Mouse (Mus musculus) bone marrow, adult 2 months (tissue): ENCODE measurements around the gene Agbl4. TPM values are rescaled to one million over a fixed set of nuclear protein-coding genes. Genes with fewer than 3 reads are reported as not detected.

ENCODE experiments used
- H3K27ac ChIP-seq: fragments of 200-500 bp; 2 replicates; pipeline ENCODE4 v1.5.1; 2012; ENCODE audit warnings: low read depth, mild to moderate bottlenecking, control low read depth, inconsistent platforms, low read length; ENCODE audit not compliant: control insufficient read depth, poor library complexity, insufficient read depth
- H3K4me1 ChIP-seq: fragments of 200-500 bp; 2 replicates; pipeline ENCODE4 v1.6.1; 2011; ENCODE audit warnings: low read length; ENCODE audit not compliant: control insufficient read depth, insufficient read depth
- H3K4me3 ChIP-seq: fragments of 200-500 bp; replicated peaks from 2 replicates; pipeline ENCODE3; 2011; ENCODE audit warnings: mild to moderate bottlenecking, low read depth, low read length, control low read depth; ENCODE audit not compliant: control insufficient read depth
- CTCF ChIP-seq: fragments of 200-500 bp; IDR thresholded peaks from 2 replicates; pipeline ENCODE4 v1.5.1; 2011; ENCODE audit warnings: low read length, control low read depth; ENCODE audit not compliant: control insufficient read depth, insufficient read depth
- POLR2A ChIP-seq: fragments of 200-500 bp; IDR thresholded peaks from 2 replicates; pipeline ENCODE4 v1.6.1; 2011; ENCODE audit warnings: low read depth, mild to moderate bottlenecking, control low read depth, low read length, borderline replicate concordance; ENCODE audit not compliant: control insufficient read depth
- WGBS: fragments of 180-500 bp; shearing (Covaris S2); methylation state at CpG from one replicate; pipeline ENCODE4 v1.1.7; 2018; 5-methylcytosine and 5-hydroxymethylcytosine counted together
- polyA plus RNA-seq: library from polyadenylated mRNA; stranded (reverse); fragments of >200 nt; gene quantifications from 2 replicates; pipeline ENCODE4 v1.2.4, GENCODE M21; 2011; ENCODE audit warnings: low replicate concordance; ENCODE audit not compliant: missing spikeins, insufficient read depth, insufficient read length

Gene Agbl4
- polyA plus RNA-seq, 1 experiment: not detected

DNA sequence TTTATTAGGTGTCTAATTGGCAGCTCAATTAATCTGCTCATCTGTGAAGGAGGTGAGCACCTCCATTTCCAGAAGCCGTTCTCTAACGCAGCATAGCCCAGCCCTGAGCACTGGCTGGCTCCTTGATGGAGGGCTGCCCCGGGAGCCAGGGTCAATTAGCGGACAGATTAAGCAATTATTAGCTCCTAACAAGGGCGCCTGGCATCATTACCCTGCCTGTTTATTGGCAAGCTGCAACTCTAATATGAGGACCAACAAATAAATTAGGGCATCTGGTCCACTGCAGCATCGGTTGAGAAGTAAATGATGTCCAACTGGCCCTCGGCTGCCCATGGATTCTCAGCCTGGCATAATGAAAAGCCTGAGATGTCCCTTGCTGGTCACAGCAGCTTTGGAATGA is 1148.5 kb downstream of the Agbl4 start:
- 64% methylated on average over 7 of the region's 7 CpGs for WGBS
- H3K4me1 ChIP-seq: no peaks in the 10 kb centered on the region
- no peak overlapping the region for H3K4me3 ChIP-seq
- TF ChIP-seq POLR2A: no peak
- no peak for TF ChIP-seq CTCF
- H3K27ac ChIP-seq: no peak overlapping the region

GRCm38 (mm10) chr4:111555426-111555825 is 1158.0 kb downstream of the Agbl4 start:
- H3K4me1 ChIP-seq: no peaks in the 10 kb centered on the region
- no peak overlapping the region for H3K4me3 ChIP-seq
- H3K27ac ChIP-seq: no peak overlapping the region
- no peak for TF ChIP-seq POLR2A
- no peak for TF ChIP-seq CTCF
- WGBS: 65% methylated on average over 2 of the region's 2 CpGs

DNA sequence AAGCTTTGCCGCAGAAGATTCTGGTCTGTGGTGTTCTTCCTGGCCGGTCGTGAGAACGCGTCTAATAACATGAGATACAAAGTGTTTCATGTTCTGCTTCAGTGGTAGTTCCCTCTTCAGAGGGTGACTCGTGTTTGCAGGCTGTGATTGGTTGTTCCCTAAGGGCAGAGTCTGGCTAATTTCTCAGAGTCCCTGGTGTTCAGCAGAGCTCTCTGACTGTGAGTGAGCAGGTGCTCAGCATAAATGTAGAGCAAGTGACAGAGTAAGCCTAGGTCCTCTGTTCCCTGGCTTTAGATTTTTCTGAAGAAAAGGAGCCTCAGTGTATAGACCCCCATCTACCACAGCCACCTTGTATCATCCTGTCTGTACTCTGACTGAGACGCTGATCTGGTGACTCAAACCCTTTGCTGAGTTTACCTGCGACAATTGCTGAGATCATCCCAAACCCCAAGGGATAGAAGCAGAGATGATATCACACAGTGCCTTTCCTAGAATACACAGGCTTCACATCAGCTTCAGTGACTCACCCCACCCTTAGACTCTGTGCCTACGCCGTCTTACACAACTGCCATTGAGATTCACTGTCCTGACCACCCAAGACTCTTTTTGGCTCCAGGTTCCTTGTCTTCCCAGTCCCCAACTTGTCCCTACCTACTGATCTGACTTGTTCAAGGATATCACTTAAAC is 1179.8 kb downstream of the Agbl4 start:
- Histone ChIP-seq H3K4me1 (no peaks in the 10 kb centered on the region), H3K4me3 (no peak overlapping the region), H3K27ac (no peak overlapping the region)
- 82% methylated on average over 10 of the region's 10 CpGs for WGBS
- no peak for TF ChIP-seq POLR2A
- TF ChIP-seq CTCF: no peak

DNA sequence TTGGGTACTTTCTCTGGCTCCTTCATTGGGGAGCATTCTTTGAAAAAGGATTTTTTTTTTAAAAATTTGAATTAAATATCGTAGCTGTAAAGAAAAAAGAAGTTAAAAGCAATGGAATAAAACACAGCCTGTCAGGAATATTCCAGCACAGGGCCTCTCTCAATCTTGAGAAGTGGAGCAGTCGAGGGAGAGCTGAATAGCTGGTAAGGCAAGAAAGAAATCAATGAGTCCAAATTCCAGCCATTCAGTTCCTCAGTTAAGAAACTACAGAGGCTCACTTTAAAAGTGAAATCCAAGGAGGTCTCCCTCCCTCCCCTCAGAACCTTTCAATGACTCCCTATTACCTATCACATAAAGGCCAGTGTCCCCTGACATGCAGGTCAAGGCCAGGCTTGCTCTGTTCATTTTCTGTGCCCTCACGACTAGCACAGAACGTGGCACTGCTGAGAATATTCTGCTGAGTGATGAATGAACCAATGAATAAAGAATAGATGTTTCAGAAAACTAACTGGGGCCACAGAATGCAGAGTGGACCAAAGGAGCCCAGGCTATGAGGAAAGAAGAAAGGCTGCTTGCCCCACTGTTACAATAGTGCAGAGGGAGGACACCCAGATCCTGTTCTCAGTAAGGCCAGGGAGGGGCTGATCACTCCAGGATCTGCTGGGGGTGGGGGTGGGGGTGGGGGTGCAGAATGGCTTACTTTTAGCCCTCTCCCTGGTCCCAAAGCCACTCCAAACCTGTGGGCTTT is 1181.8 kb downstream of the Agbl4 start:
- 54% methylated on average over 4 of the region's 4 CpGs for WGBS
- H3K27ac ChIP-seq: no peak overlapping the region
- TF ChIP-seq POLR2A (no peak), CTCF (no peak)
- H3K4me3 ChIP-seq: no peak overlapping the region
- H3K4me1 ChIP-seq: no peaks in the 10 kb centered on the region

- TF ChIP-seq CTCF (no peak), POLR2A (no peak)
- H3K27ac ChIP-seq: no peak overlapping the region
- H3K4me3 ChIP-seq: no peak overlapping the region
- no peaks in the 10 kb centered on the region for H3K4me1 ChIP-seq
- WGBS: 54% methylated on average over 4 of the region's 4 CpGs
These were observed 1182.4 kb downstream of the Agbl4 start for GRCm38 (mm10) chr4:111579863-111580224.

- 81% methylated on average over 1 of the region's 1 CpGs for WGBS
These were observed 1182.8 kb downstream of the Agbl4 start for GRCm38 (mm10) chr4:111580239-111580638.

DNA sequence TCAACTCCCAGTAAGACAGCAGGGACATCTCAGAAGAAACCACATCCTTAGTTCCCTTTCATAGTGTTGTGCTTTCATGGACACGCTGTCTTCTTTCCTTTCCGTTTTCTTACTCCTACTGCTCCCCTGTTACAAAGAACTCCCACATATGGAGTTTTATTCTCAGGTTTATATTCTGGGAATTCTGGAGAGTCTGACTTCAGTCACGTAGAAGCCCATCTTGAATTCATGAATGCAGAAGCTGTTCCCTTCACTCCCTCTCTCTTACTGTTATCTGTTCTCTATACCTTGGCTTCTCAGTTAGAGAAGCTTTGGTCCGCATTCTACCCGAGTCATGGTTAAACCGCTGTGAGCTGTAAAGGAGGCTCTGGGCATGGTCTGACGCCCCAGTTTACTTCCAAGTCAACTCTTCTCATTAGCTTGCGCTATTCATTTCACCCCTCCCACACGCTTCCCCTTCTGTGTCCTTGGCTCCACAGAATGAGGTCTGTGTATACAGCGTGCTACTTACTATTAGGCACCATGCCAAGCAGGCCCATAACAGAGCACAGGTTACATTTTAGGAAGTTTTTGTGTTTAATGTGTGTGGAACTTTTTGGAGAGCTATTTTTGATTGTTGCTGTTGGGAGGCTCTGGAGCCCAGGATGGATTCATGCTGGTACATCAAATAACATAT is 1186.2 kb downstream of the Agbl4 start:
- no peak overlapping the region for H3K4me3 ChIP-seq
- H3K27ac ChIP-seq: no peak overlapping the region
- no peaks in the 10 kb centered on the region for H3K4me1 ChIP-seq
- TF ChIP-seq POLR2A (no peak), CTCF (no peak)
- 64% methylated on average over 10 of the region's 10 CpGs for WGBS

More at GRCm38 (mm10) chr4:111580239-111580638, 1182.8 kb downstream of the Agbl4 start:
- Histone ChIP-seq H3K27ac (no peak overlapping the region), H3K4me1 (no peaks in the 10 kb centered on the region), H3K4me3 (no peak overlapping the region)
- no peak for TF ChIP-seq POLR2A
- TF ChIP-seq CTCF: no peak

GRCm38 (mm10) chr4:111584286-111584685 is 1186.8 kb downstream of the Agbl4 start:
- TF ChIP-seq POLR2A (no peak), CTCF (no peak)
- Histone ChIP-seq H3K27ac (no peak overlapping the region), H3K4me1 (no peaks in the 10 kb centered on the region), H3K4me3 (no peak overlapping the region)
- 62% methylated on average over 7 of the region's 7 CpGs for WGBS

DNA sequence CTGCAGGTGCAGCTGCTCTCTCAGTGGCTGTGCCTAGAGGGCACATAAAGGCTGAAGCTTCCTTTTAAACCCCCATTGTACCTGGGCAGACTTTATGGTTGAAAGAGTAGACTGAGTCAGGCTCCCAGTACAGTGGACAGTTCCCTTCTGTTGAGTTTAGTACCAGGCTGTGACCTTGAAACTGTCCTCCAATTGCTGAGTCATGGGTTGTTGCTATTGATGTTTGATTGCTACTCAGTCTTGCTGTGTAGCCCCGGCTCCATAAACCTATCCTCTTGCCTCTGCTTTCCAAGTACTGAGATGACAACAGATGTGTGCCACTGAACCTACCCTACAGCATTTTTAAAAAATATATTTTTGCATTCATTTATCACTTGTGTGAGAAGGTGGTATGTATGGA is 1190.8 kb downstream of the Agbl4 start:
- Histone ChIP-seq H3K4me1 (no peaks in the 10 kb centered on the region), H3K4me3 (no peak overlapping the region), H3K27ac (no peak overlapping the region)
- 66% methylated on average over 1 of the region's 1 CpGs for WGBS
- TF ChIP-seq CTCF (no peak), POLR2A (no peak)
